Mouse (Mus musculus) lung, postnatal 0 days (tissue): ENCODE results near the gene Ppox. TPM values are rescaled to one million over a fixed set of nuclear protein-coding genes. Genes with fewer than 3 reads are reported as not detected.

Experiments used
- ATAC-seq: fragments of 200-750 bp; cut with Nextera tagmentation; 2 replicates; pipeline ENCODE4 v1.8.0; 2017; ENCODE audit warnings: moderate library complexity
- DNase-seq: peaks from one replicate; pipeline ENCODE4 v3.0.0-alpha.2; 2016; ENCODE audit warnings: low spot score
- H3K27ac ChIP-seq: fragments of 300-500 bp; sonication (generic); 2 replicates; pipeline ENCODE4 v1.5.1; 2014; ENCODE audit warnings: antibody characterized with exemption, mild to moderate bottlenecking, low read length, mixed read lengths
- H3K27me3 ChIP-seq: fragments of 300-500 bp; sonication (generic); replicated peaks from 2 replicates; pipeline ENCODE4 v1.6.1; 2014; ENCODE audit warnings: low read length, mixed read lengths; ENCODE audit not compliant: insufficient read depth
- H3K36me3 ChIP-seq: fragments of 300-500 bp; sonication (generic); 2 replicates; pipeline ENCODE4 v1.6.1; 2014; ENCODE audit warnings: low read length, mixed read lengths; ENCODE audit not compliant: insufficient read depth
- H3K4me1 ChIP-seq: fragments of 300-500 bp; sonication (generic); 2 replicates; pipeline ENCODE4 v1.6.1; 2014; ENCODE audit warnings: antibody characterized with exemption, low read depth, low read length, mixed read lengths; ENCODE audit not compliant: insufficient read depth
- H3K4me2 ChIP-seq: fragments of 300-500 bp; sonication (generic); replicated peaks from 2 replicates; pipeline ENCODE4 v1.6.1; 2014; ENCODE audit warnings: low read depth, mild to moderate bottlenecking, low read length, moderate library complexity, mixed read lengths
- H3K4me3 ChIP-seq: fragments of 300-500 bp; sonication (generic); 2 replicates; pipeline ENCODE4 v1.5.1; 2014; ENCODE audit warnings: low read depth, low read length
- H3K9ac ChIP-seq: fragments of 300-500 bp; sonication (generic); replicated peaks from 2 replicates; pipeline ENCODE4 v1.6.1; 2014; ENCODE audit warnings: low read depth, mild to moderate bottlenecking
- H3K9me3 ChIP-seq: fragments of 300-500 bp; sonication (generic); 2 replicates; pipeline ENCODE4 v1.6.1; 2016; ENCODE audit warnings: low read length, mixed read lengths
- CTCF ChIP-seq: IDR thresholded peaks from 2 replicates; pipeline ENCODE4 v1.5.1; 2016; ENCODE audit warnings: antibody characterized with exemption, mild to moderate bottlenecking
- EP300 ChIP-seq: IDR thresholded peaks from 2 replicates; pipeline ENCODE4 v1.6.1; 2016; ENCODE audit warnings: antibody characterized with exemption, mild to moderate bottlenecking, control low read depth
- WGBS: fragments of 180-500 bp; shearing (Covaris S2); extraction: QIAGEN DNeasy Blood & Tissue Kit; methylation state at CpG from one replicate; pipeline ENCODE4 v1.1.7; 2014; 5-methylcytosine and 5-hydroxymethylcytosine counted together
- polyA plus RNA-seq: library from polyadenylated mRNA; unstranded; fragments of >200 nt; fragmentation: Nextera tagmentation; extraction: Ambion mirVana; gene quantifications from 2 replicates; pipeline ENCODE4 v1.2.1, GENCODE M21; 2015

Ppox gene
- polyA plus RNA-seq, 1 experiment from 2014 or later: 28.4 TPM

DNA sequence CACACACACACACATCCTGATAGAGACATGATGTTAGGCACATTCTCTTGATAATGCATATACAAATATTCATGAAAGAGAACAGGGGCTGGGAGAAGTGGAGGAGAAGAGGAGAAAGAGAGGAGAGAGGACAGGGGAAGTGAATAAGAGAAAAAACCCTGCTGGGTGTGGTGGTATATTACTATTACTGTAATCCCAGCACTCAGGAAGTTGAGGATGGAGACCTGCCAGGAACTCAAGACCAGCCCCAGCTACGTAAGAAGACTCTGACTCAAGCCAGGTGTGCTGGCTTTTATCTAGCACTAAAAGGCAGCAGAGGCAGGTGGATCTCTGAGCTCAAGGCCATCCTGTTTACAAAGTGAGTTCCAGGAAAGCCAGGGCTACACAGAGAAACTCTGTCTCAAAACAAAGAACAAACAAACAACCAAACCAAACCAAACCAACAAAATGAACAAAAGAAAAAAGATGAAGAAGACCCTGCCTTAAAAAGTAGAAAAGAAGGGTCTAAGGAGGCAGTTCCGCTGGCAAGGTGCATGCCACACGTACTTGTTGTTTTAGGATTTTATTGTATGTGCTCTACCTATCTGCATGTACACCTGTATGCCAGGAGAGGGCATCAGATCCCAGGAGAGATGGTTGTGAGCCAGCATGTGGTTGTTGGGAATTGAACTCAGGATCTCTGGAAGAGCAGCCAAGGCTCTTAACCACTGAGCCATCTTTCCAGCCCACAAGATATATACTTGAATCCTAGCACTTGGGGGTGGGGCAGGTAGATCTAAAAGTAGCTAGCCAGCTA lies 17.1 kb downstream of the Ppox start:
- H3K4me2 ChIP-seq: no peak overlapping the region
- no peaks in the 10 kb centered on the region for H3K9me3 ChIP-seq
- H3K4me1 ChIP-seq: peaks cover 7% of the 10 kb centered on the region; the same call in 1 of the 2 replicates
- H3K27me3 ChIP-seq: no peaks in the 10 kb centered on the region
- DNase-seq (peak; percentile 67), ATAC-seq (peak; percentile 5; the same call in 1 of the 2 replicates)
- H3K4me3 ChIP-seq: no peak overlapping the region
- no peak overlapping the region for H3K9ac ChIP-seq
- TF ChIP-seq EP300 (0 out of 2 replicates have a peak, but pooled peaks have one; percentile 25), CTCF (peak; percentile 54)
- H3K36me3 ChIP-seq: no peaks in the 10 kb centered on the region
- WGBS: 62% methylated on average over 3 of the region's 3 CpGs
- H3K27ac ChIP-seq: peak overlapping the region; percentile 72

- TF ChIP-seq EP300 (no peak), CTCF (no peak)
- Histone ChIP-seq H3K9ac (no peak overlapping the region), H3K4me1 (peaks cover 7% of the 10 kb centered on the region; the same call in 1 of the 2 replicates), H3K36me3 (no peaks in the 10 kb centered on the region), H3K27me3 (no peaks in the 10 kb centered on the region), H3K9me3 (no peaks in the 10 kb centered on the region), H3K4me2 (peak overlapping the region; percentile 36; the same call in 1 of the 2 replicates), H3K4me3 (no peak overlapping the region), H3K27ac (peak overlapping the region; percentile 72)
- ATAC-seq (peak; percentile 90), DNase-seq (peak; percentile 94)
- 0% methylated on average over 1 of the region's 2 CpGs for WGBS
Measured at GRCm38 (mm10) chr1:171263185-171263611, 17.8 kb downstream of the Ppox start.

DNA sequence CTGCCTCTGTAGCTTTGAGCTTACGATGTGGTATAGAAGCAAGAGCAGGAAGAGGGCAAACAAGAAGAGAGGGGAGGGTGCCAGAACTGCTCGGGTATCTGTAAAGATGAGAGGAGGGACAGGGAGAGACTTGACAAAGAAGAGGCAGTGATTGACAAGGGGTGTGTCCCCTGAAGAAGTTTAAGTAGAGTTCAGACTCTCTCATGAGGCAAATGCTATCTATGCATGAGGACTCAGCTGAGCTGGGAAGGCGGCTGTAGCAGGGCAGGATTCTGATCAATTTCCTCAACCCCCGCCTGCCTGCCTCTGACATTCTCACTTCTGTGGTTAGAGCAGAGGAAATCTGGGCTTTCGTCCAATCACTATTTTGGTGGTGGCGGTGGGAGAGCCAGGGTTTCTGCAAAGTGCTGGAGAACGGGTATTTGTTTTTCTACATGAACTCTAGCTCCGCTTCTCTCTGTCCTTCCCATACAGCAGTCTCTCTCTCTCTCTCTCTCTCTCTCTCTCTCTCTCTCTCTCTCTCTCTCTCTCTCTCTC lies 18.3 kb downstream of the Ppox start:
- Histone ChIP-seq H3K4me2 (peak overlapping the region; percentile 36), H3K9me3 (no peaks in the 10 kb centered on the region), H3K9ac (no peak overlapping the region), H3K4me1 (peaks cover 7% of the 10 kb centered on the region; the same call in 1 of the 2 replicates), H3K4me3 (no peak overlapping the region), H3K27me3 (no peaks in the 10 kb centered on the region), H3K36me3 (no peaks in the 10 kb centered on the region), H3K27ac (peak overlapping the region; percentile 63)
- DNase-seq (peak; percentile 94), ATAC-seq (peak; percentile 75)
- WGBS: under 1% methylated on average over 8 of the region's 8 CpGs
- TF ChIP-seq EP300 (no peak), CTCF (no peak)

GRCm38 (mm10) chr1:171260316-171260715 lies 20.7 kb downstream of the Ppox start:
- ATAC-seq (0 out of 2 replicates have a peak, but pooled peaks have one; percentile 7), DNase-seq (peak; percentile 83)
- Histone ChIP-seq H3K4me2 (no peak overlapping the region), H3K9ac (no peak overlapping the region), H3K27me3 (no peaks in the 10 kb centered on the region), H3K27ac (peak overlapping the region; percentile 34), H3K9me3 (no peaks in the 10 kb centered on the region), H3K4me1 (peaks cover 7% of the 10 kb centered on the region; the same call in 1 of the 2 replicates), H3K36me3 (no peaks in the 10 kb centered on the region), H3K4me3 (no peak overlapping the region)
- WGBS: 17% methylated on average over 3 of the region's 3 CpGs
- TF ChIP-seq EP300 (peak; percentile 59; the same call in 1 of the 2 replicates), CTCF (no peak)

- H3K27me3 ChIP-seq: no peaks in the 10 kb centered on the region
- H3K9me3 ChIP-seq: no peaks in the 10 kb centered on the region
- peaks cover 7% of the 10 kb centered on the region; the same call in 1 of the 2 replicates for H3K4me1 ChIP-seq
- no peak overlapping the region for H3K9ac ChIP-seq
- no peaks in the 10 kb centered on the region for H3K36me3 ChIP-seq
- no peak for DNase-seq
- WGBS: 77% methylated on average over 17 of the region's 17 CpGs
- no peak for ATAC-seq
- TF ChIP-seq CTCF (no peak), EP300 (no peak)
- H3K4me3 ChIP-seq: no peak overlapping the region
- no peak overlapping the region for H3K27ac ChIP-seq
- H3K4me2 ChIP-seq: no peak overlapping the region
Measured at GRCm38 (mm10) chr1:171258921-171259320, 22.1 kb downstream of the Ppox start.

DNA sequence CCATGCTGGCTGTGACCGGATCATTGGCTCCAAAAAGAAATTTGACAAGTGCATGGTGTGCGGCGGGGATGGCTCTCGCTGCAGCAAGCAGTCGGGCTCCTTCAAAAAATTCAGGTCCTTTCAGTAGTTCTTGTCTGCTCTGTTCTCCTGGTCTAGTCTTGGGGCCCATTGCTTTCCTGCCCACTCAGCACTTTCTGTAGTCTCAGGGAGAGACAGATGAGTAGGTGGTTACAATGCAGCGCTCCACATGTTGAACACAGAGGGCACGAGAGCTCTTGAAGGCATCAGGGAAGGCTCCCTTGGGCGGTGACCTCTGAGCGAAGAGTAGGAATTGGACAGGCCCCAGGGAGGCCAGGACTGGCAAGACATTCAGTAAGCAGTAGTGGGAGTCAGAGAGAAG lies 23.2 kb downstream of the Ppox start:
- Histone ChIP-seq H3K36me3 (no peaks in the 10 kb centered on the region), H3K27me3 (no peaks in the 10 kb centered on the region), H3K9me3 (no peaks in the 10 kb centered on the region), H3K4me1 (peaks cover 7% of the 10 kb centered on the region; the same call in 1 of the 2 replicates), H3K4me3 (no peak overlapping the region), H3K4me2 (no peak overlapping the region), H3K9ac (no peak overlapping the region; the same call in 1 of the 2 replicates), H3K27ac (no peak overlapping the region)
- 84% methylated on average over 9 of the region's 9 CpGs for whole genome bisulfite sequencing
- DNase-seq (no peak), ATAC-seq (no peak)
- TF ChIP-seq CTCF: no peak
